Mouse (Mus musculus): Measurements from ENCODE around the gene 1700020A23Rik. TPM values are rescaled to one million over a fixed set of nuclear protein-coding genes. Genes with fewer than 3 reads are reported as not detected.

1700020A23Rik gene
- polyA plus RNA-seq, 1 experiment from 2014 or later: not detected

- H3K4me1 ChIP-seq (ENCODE audit: control insufficient read depth, insufficient read depth, low read length): peaks cover 10% of the 10 kb centered on the region
- peak overlapping the region; percentile 76 for H3K4me3 ChIP-seq (ENCODE audit: low read depth, low read length)
- peak overlapping the region; percentile 90 for H3K4me2 ChIP-seq (ENCODE audit: low read length)
- ATAC-seq (peak; percentile 76), DNase-seq (ENCODE audit: low spot score) (peak; percentile 84)
- no peaks in the 10 kb centered on the region for H3K27me3 ChIP-seq (replicated peaks; ENCODE audit: control insufficient read depth, insufficient read depth, low read length)
- H3K36me3 ChIP-seq (ENCODE audit: control insufficient read depth, insufficient read depth, low read length): peaks cover 6% of the 10 kb centered on the region; the same call in 1 of the 2 replicates
- 19% methylated on average over 49 of the region's 49 CpGs for WGBS
- H3K27ac ChIP-seq (ENCODE audit: low read depth, low read length): peak overlapping the region; percentile 89
- H3K9me3 ChIP-seq (replicated peaks; ENCODE audit: control insufficient read depth, low read length): no peaks in the 10 kb centered on the region
- H3K9ac ChIP-seq (ENCODE audit: low read length): peak overlapping the region; percentile 86
Measured at GRCm38 (mm10) chr2:130423397-130424125, 18.5 kb downstream of the 1700020A23Rik start.

DNA sequence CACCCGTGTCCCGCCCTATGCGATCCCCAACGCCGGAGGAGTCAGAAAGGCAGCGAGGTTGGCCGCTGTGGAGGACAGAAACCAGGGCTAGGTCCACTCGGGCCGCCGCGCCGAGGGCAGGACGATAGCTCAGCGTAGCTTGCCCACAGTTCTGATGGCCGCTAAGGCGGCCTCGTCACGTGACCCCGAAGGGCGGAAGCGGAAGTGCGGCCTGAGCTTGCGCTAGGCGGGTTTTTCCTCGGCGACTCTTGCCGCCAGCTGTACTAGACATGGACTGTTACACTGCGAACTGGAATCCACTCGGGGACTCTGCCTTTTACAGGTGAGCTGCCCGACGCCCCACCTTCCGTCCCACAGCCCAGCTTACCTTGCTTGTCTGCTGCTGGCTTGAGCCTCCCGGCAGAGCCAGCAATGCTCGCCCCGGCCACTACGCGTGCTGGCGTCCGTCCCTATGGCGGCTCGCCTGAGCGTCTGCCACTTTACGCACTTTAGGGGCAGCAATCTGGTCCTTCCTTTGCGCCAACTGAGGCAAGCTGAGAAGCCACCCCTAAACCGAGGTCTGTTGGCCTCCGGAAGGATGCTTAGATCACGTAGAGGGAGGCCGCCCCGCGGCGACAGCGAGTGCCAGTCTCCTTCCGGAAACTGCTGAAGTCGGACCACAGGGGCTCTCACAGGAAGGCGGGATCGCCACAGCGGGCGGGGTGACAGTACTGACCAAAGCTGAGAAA lies 19.2 kb downstream of the 1700020A23Rik start, which contains the start of the genes Vps16 and Pced1a:
TSS of gene Vps16 (plus strand) at position 214 of the 728 bp plus-strand sequence.
TSS of gene Pced1a (minus strand) at position 576 of the 728 bp plus-strand sequence.
- DNase-seq (ENCODE audit: low spot score) (peak; percentile 97), ATAC-seq (peak; percentile 97)
- H3K9me3 ChIP-seq (replicated peaks; ENCODE audit: control insufficient read depth, low read length): no peaks in the 10 kb centered on the region
- H3K4me3 ChIP-seq (ENCODE audit: low read depth, low read length): peak within 1 kb of the TSS; percentile 76
- peaks cover 10% of the 10 kb centered on the region for H3K4me1 ChIP-seq (ENCODE audit: control insufficient read depth, insufficient read depth, low read length)
- H3K9ac ChIP-seq (ENCODE audit: low read length): peak within 1 kb of the TSS; percentile 86
- H3K27ac ChIP-seq (ENCODE audit: low read depth, low read length): peak within 1 kb of the TSS; percentile 89
- peak within 1 kb of the TSS; percentile 90 for H3K4me2 ChIP-seq (ENCODE audit: low read length)
- H3K27me3 ChIP-seq (replicated peaks; ENCODE audit: control insufficient read depth, insufficient read depth, low read length): no peaks in the 10 kb centered on the region
- 0 out of 2 replicates have a peak, but pooled peaks cover 3% of the 10 kb centered on the region for H3K36me3 ChIP-seq (ENCODE audit: control insufficient read depth, insufficient read depth, low read length)
- WGBS: under 1% methylated on average over 58 of the region's 58 CpGs

DNA sequence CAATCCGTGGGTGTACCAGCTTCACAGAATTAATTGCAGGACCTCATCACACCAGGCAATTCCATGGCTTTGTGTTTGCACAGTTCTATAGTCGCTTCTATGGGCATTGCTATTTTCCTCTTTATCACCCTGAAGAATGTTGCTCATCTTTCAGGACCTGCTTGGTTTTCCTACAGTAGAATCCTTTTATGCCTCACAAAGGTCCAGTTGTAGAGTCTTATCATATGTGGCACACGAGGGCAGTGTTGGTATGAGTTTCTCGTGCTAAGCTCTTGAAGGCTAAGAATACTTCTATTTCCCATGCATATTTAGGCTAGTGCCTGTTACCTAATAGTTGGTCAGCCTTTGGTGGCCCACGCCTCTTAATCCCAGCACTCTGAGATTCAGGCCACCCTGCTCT lies 20.1 kb downstream of the 1700020A23Rik start:
- Histone ChIP-seq H3K9ac (ENCODE audit: low read length) (peak overlapping the region; percentile 86), H3K36me3 (ENCODE audit: control insufficient read depth, insufficient read depth, low read length) (no peaks in the 10 kb centered on the region), H3K4me1 (ENCODE audit: control insufficient read depth, insufficient read depth, low read length) (peaks cover 10% of the 10 kb centered on the region), H3K4me3 (ENCODE audit: low read depth, low read length) (peak overlapping the region; percentile 76), H3K9me3 (replicated peaks; ENCODE audit: control insufficient read depth, low read length) (no peaks in the 10 kb centered on the region), H3K27me3 (replicated peaks; ENCODE audit: control insufficient read depth, insufficient read depth, low read length) (no peaks in the 10 kb centered on the region), H3K27ac (ENCODE audit: low read depth, low read length) (0 out of 2 replicates have a peak overlapping the region, but pooled peaks have one; percentile 89), H3K4me2 (ENCODE audit: low read length) (peak overlapping the region; percentile 90)
- WGBS: 35% methylated on average over 5 of the region's 5 CpGs
- DNase-seq (ENCODE audit: low spot score) (peak; percentile 47), ATAC-seq (no peak)

DNA sequence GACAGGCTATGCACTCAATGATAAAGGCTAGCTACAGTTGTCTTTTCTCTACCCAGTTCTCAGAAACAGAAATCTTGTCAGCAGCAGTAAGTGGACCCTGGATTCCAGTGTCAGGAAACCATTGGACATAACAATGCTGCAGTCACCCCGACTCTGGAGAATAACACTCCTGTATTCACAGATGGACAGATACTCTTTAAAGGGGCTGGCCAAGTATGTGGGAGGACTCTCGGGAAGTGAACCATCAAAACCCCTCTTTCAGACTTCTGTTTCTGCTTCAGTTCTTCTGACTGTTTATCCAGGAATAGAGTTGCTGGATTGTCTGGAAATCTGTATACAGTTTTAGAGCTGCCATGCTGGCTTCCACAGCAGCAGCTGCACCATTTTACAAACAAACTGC lies 24.8 kb downstream of the 1700020A23Rik start:
- H3K36me3 ChIP-seq (ENCODE audit: control insufficient read depth, insufficient read depth, low read length): 0 out of 2 replicates have a peak, but pooled peaks cover 2% of the 10 kb centered on the region
- DNase-seq (ENCODE audit: low spot score): no peak

DNA sequence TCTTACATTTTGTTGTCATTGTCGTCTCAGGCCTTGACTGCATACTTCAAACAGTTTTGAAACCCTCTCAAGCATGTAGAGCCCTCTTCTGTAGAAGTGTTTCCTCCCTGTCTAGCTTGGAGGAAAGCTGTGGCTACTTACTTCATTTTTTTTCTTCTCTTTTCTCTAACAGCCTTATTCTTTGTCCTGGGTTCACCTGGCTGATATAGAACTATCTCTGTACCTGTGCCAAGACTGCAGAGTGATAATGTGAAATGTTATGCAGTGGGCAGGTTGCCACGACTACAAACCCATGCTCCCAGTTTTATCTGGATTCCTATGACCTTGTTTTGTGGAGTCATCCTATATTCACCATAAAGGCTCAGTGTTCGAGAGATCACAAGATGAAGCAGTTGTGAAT lies 25.4 kb downstream of the 1700020A23Rik start:
- no peak for ATAC-seq
- Histone ChIP-seq H3K4me1 (ENCODE audit: control insufficient read depth, insufficient read depth, low read length) (no peaks in the 10 kb centered on the region; the same call in 1 of the 2 replicates), H3K27ac (ENCODE audit: low read depth, low read length) (no peak overlapping the region), H3K27me3 (replicated peaks; ENCODE audit: control insufficient read depth, insufficient read depth, low read length) (no peaks in the 10 kb centered on the region), H3K4me2 (ENCODE audit: low read length) (no peak overlapping the region), H3K9ac (ENCODE audit: low read length) (no peak overlapping the region), H3K4me3 (ENCODE audit: low read depth, low read length) (no peak overlapping the region), H3K36me3 (ENCODE audit: control insufficient read depth, insufficient read depth, low read length) (0 out of 2 replicates have a peak, but pooled peaks cover 2% of the 10 kb centered on the region), H3K9me3 (replicated peaks; ENCODE audit: control insufficient read depth, low read length) (no peaks in the 10 kb centered on the region)
- WGBS: 85% methylated on average over 3 of the region's 3 CpGs
- no peak for DNase-seq (ENCODE audit: low spot score)

More for the DNA sequence above, 24.8 kb downstream of the 1700020A23Rik start:
- Histone ChIP-seq H3K27me3 (replicated peaks; ENCODE audit: control insufficient read depth, insufficient read depth, low read length) (no peaks in the 10 kb centered on the region), H3K9me3 (replicated peaks; ENCODE audit: control insufficient read depth, low read length) (no peaks in the 10 kb centered on the region), H3K9ac (ENCODE audit: low read length) (no peak overlapping the region), H3K27ac (ENCODE audit: low read depth, low read length) (no peak overlapping the region), H3K4me1 (ENCODE audit: control insufficient read depth, insufficient read depth, low read length) (peaks cover 5% of the 10 kb centered on the region), H3K4me2 (ENCODE audit: low read length) (no peak overlapping the region), H3K4me3 (ENCODE audit: low read depth, low read length) (no peak overlapping the region)
- no peak for ATAC-seq
- WGBS: 51% methylated on average over 2 of the region's 2 CpGs

DNA sequence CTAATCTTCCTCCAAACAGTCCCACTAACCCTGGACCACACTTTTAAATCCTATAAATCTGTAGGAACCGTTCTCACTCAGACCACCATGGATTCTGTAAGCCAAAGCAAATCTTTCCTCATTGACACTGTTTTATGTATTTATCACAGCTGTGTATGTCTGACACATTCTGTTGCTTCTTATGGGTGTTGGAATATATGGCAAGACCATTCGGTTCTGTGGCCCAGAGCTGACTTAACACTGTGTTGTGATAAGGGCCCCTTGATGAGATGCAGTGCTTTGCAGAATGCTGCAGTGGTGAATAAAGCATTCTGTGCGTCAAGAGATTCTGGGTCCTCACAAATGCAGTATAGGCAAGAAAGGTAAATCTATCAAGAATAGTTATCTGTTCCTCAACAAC lies 27.1 kb downstream of the 1700020A23Rik start:
- DNase-seq (ENCODE audit: low spot score): peak; percentile 5
- Histone ChIP-seq H3K9ac (ENCODE audit: low read length) (no peak overlapping the region), H3K4me1 (ENCODE audit: control insufficient read depth, insufficient read depth, low read length) (no peaks in the 10 kb centered on the region), H3K36me3 (ENCODE audit: control insufficient read depth, insufficient read depth, low read length) (0 out of 2 replicates have a peak, but pooled peaks cover 2% of the 10 kb centered on the region), H3K27me3 (replicated peaks; ENCODE audit: control insufficient read depth, insufficient read depth, low read length) (no peaks in the 10 kb centered on the region), H3K4me3 (ENCODE audit: low read depth, low read length) (no peak overlapping the region), H3K27ac (ENCODE audit: low read depth, low read length) (no peak overlapping the region), H3K4me2 (ENCODE audit: low read length) (no peak overlapping the region), H3K9me3 (replicated peaks; ENCODE audit: control insufficient read depth, low read length) (no peaks in the 10 kb centered on the region)
- 81% methylated on average over 3 of the region's 3 CpGs for WGBS
- ATAC-seq: no peak

DNA sequence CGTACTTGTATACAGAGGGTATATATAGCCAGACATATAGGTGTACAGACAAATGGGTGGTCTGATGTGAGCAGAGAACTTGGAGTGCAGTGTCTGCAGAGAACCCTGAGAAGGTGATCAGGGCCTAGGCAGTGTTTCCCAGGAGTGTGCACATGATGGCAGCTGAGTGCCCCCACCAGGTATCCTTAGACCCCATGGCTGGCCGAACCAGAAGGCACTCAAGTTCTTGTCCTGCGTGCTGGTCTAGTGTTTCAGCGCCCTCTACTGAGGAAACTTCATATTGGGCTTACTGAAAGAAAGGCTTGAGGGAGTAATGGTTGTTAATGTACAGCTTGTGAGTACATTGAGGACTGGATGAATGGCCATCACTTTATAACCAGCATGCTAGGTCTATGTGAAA lies 28.1 kb downstream of the 1700020A23Rik start:
- 27% methylated on average over 4 of the region's 4 CpGs for WGBS
- DNase-seq (ENCODE audit: low spot score): peak; percentile 74

DNA sequence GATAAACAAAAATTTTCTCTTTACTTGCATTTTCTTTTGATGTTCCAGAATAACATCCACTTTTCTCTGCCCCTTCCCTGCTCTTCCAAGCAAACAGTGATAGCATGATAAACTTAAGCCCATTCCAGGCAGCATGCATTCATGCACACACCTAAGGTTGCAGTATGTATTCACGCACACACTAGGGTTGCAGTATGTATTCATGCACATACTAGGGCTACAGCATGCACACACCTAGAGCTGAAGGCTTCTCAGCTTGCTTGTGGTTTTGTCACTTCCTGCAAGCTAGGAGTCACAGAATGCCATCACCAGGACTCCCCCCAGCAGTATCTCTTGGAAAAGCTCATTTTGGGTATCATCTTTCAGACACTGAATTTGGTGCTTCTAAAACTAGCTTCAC lies 31.7 kb downstream of the 1700020A23Rik start:
- no peak overlapping the region for H3K9ac ChIP-seq (ENCODE audit: low read length)
- DNase-seq (ENCODE audit: low spot score): no peak
- 95% methylated on average over 1 of the region's 1 CpGs for WGBS

More for the DNA sequence above, 28.1 kb downstream of the 1700020A23Rik start:
- no peak overlapping the region for H3K27ac ChIP-seq (ENCODE audit: low read depth, low read length)
- H3K9me3 ChIP-seq (replicated peaks; ENCODE audit: control insufficient read depth, low read length): no peaks in the 10 kb centered on the region
- no peaks in the 10 kb centered on the region for H3K27me3 ChIP-seq (replicated peaks; ENCODE audit: control insufficient read depth, insufficient read depth, low read length)
- H3K36me3 ChIP-seq (ENCODE audit: control insufficient read depth, insufficient read depth, low read length): peaks cover 8% of the 10 kb centered on the region
- H3K4me2 ChIP-seq (ENCODE audit: low read length): no peak overlapping the region
- H3K9ac ChIP-seq (ENCODE audit: low read length): no peak overlapping the region
- H3K4me1 ChIP-seq (ENCODE audit: control insufficient read depth, insufficient read depth, low read length): no peaks in the 10 kb centered on the region
- no peak overlapping the region for H3K4me3 ChIP-seq (ENCODE audit: low read depth, low read length)
- ATAC-seq: no peak

More for the DNA sequence above, 31.7 kb downstream of the 1700020A23Rik start:
- no peak overlapping the region for H3K27ac ChIP-seq (ENCODE audit: low read depth, low read length)
- no peak for ATAC-seq
- H3K9me3 ChIP-seq (replicated peaks; ENCODE audit: control insufficient read depth, low read length): no peaks in the 10 kb centered on the region
- no peaks in the 10 kb centered on the region for H3K27me3 ChIP-seq (replicated peaks; ENCODE audit: control insufficient read depth, insufficient read depth, low read length)
- H3K4me3 ChIP-seq (ENCODE audit: low read depth, low read length): no peak overlapping the region
- peaks cover 44% of the 10 kb centered on the region for H3K36me3 ChIP-seq (ENCODE audit: control insufficient read depth, insufficient read depth, low read length)
- H3K4me1 ChIP-seq (ENCODE audit: control insufficient read depth, insufficient read depth, low read length): no peaks in the 10 kb centered on the region
- no peak overlapping the region for H3K4me2 ChIP-seq (ENCODE audit: low read length)

Data from forebrain, embryonic 14.5 days (tissue).